Mouse (Mus musculus) embryonic facial prominence, embryonic 11.5 days (tissue): ENCODE measurements around the gene Ndufs8. TPM values are rescaled to one million over a fixed set of nuclear protein-coding genes. Genes with fewer than 3 reads are reported as not detected.

Experiments
- ATAC-seq: fragments of 200-750 bp; cut with Nextera tagmentation; replicated peaks from 2 replicates; pipeline ENCODE4 v1.8.0; 2017; ENCODE audit warnings: low read depth; ENCODE audit not compliant: insufficient number of reproducible peaks, low FRiP score, low TSS enrichment
- DNase-seq: peaks from one replicate; pipeline ENCODE4 v3.0.0-alpha.2; 2015; ENCODE audit warnings: low spot score
- H3K27ac ChIP-seq: fragments of 300-500 bp; sonication (generic); replicated peaks from 2 replicates; pipeline ENCODE4 v1.5.1; 2014; ENCODE audit warnings: mild to moderate bottlenecking, low read depth, low read length, control low read depth
- H3K27me3 ChIP-seq: fragments of 300-500 bp; sonication (generic); 2 replicates; pipeline ENCODE4 v1.6.1; 2014; ENCODE audit warnings: mild to moderate bottlenecking, low read length, moderate library complexity, mixed read lengths; ENCODE audit not compliant: control insufficient read depth, insufficient read depth
- H3K36me3 ChIP-seq: fragments of 300-500 bp; sonication (generic); replicated peaks from 2 replicates; pipeline ENCODE4 v1.6.1; 2014; ENCODE audit warnings: low read depth, mild to moderate bottlenecking, low read length, moderate library complexity, mixed read lengths; ENCODE audit not compliant: control insufficient read depth, insufficient read depth
- H3K4me1 ChIP-seq: fragments of 300-500 bp; sonication (generic); 2 replicates; pipeline ENCODE4 v1.6.1; 2014; ENCODE audit warnings: low read length, mixed read lengths; ENCODE audit not compliant: control insufficient read depth, insufficient read depth
- H3K4me2 ChIP-seq: fragments of 300-500 bp; sonication (generic); 2 replicates; pipeline ENCODE4 v1.6.1; 2014; ENCODE audit warnings: low read depth, mild to moderate bottlenecking, control low read depth, low read length, moderate library complexity
- H3K4me3 ChIP-seq: fragments of 300-500 bp; sonication (generic); 2 replicates; pipeline ENCODE4 v1.5.1; 2014; ENCODE audit warnings: low read depth, low read length, control low read depth
- H3K9ac ChIP-seq: fragments of 300-500 bp; sonication (generic); replicated peaks from 2 replicates; pipeline ENCODE4 v1.6.1; 2014; ENCODE audit warnings: mild to moderate bottlenecking, control low read depth, low read length
- H3K9me3 ChIP-seq: fragments of 300-500 bp; sonication (generic); replicated peaks from 2 replicates; pipeline ENCODE4 v1.6.1; 2016; ENCODE audit warnings: mild to moderate bottlenecking, low read length, inconsistent platforms, mixed read lengths; ENCODE audit not compliant: control insufficient read depth
- WGBS: fragments of 180-500 bp; shearing (Covaris S2); extraction: QIAGEN DNeasy Blood & Tissue Kit; methylation state at CpG from one replicate; pipeline ENCODE4 v1.1.7; 2014; 5-methylcytosine and 5-hydroxymethylcytosine counted together
- polyA plus RNA-seq: library from polyadenylated mRNA; unstranded; fragments of >200 nt; fragmentation: Nextera tagmentation; extraction: Ambion mirVana; gene quantifications from 2 replicates; pipeline ENCODE4 v1.2.1, GENCODE M21; 2014

Ndufs8 gene
- polyA plus RNA-seq, 1 experiment from 2014 or later, result 248 TPM

DNA sequence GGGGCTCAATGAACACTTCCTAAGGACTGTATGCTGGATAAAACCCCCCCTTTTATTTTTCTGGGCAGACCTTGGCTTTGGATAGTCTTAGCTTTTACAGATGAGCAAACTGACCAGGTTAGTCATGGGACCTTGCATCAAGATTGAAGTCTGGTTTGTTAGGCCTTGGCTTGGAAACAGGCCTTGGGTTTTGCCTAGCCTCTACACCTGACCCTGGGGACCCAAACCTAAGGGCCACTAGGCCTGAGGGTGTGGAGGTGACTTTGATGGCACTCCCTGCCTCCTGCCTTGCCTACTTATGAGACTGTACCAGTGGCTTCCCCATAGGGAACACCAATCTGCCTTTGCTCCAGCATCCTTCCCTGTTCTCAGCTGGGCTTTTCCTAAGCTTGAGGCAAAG lies 7.4 kb upstream of the Ndufs8 start:
- Histone ChIP-seq H3K9ac (no peak overlapping the region), H3K36me3 (no peaks in the 10 kb centered on the region), H3K4me2 (no peak overlapping the region), H3K27ac (no peak overlapping the region), H3K4me1 (no peaks in the 10 kb centered on the region), H3K9me3 (no peaks in the 10 kb centered on the region), H3K27me3 (no peaks in the 10 kb centered on the region), H3K4me3 (no peak overlapping the region)
- DNase-seq, result no peak
- ATAC-seq, result no peak

DNA sequence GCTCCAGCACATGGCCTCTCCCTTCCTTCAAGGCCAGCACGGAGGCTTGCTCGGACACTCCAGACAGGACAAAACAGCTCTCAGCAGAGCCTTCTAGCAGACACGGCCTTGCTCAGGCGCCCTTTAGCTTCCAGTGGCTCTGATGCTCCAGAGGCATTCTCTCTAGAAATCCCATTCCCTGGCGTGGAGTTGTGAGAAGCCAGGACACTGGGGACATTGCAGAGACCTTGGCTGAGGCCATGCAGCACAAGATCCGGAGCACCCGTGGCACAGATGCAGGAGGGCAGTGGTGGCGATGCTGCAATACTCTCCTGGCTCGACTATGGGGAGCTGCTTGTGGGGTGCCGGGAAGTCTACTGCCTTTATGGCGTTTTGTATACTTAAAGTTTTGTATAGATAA lies 4.2 kb upstream of the Ndufs8 start:
- Histone ChIP-seq H3K4me1 (no peaks in the 10 kb centered on the region), H3K4me3 (no peak overlapping the region), H3K4me2 (no peak overlapping the region), H3K9ac (no peak overlapping the region), H3K27ac (no peak overlapping the region), H3K27me3 (no peaks in the 10 kb centered on the region), H3K36me3 (no peaks in the 10 kb centered on the region), H3K9me3 (no peaks in the 10 kb centered on the region)
- DNase-seq (no peak), ATAC-seq (no peak)
- 74% methylated on average over 11 of the region's 11 CpGs for WGBS

DNA sequence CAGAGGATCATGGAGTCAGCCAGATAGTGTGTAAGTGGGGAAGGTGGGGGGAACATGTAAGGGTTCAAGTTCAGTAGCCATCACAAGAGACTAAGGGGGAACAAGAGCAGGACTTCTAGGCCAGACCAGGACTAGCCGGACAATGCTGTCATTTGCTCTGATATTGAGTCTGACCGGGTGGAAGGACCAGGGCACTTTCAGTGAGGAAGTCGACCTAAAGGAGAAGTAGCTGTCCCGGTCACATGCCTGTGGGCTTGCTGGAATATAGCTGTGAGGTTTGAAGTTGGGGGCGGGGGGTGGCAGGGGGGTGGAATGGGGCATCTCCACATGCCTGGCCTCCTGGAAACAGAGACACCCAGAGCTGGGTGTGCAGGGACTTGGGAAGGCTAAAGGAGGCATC lies 2.0 kb upstream of the Ndufs8 start:
- no peak overlapping the region for H3K27ac ChIP-seq
- 90% methylated on average over 5 of the region's 5 CpGs for WGBS
- no peak for ATAC-seq

DNA sequence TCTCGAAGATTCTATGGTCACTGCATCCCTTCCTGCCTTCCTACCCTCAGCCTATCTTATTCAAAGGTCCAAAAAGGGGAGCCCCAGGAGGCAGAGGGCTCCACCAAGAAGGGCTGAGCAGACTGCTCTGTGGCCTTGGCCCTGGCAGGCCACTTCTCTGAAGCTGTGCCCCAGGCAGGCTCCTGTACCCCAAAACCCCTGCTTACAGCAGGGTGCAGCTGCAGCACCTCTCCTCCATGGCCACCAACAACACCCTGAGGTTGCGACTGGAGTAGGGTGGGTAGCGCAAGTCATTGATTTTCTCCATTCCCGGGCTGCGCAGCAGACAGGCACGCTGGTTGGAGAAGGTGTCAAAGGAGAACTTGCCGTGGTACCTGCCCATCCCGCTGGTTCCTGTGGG lies 1.1 kb upstream of the Ndufs8 start:
- no peak overlapping the region for H3K27ac ChIP-seq
- peak overlapping the region; percentile 58 for H3K4me3 ChIP-seq
- no peaks in the 10 kb centered on the region; the same call in 1 of the 2 replicates for H3K36me3 ChIP-seq
- H3K4me2 ChIP-seq, result peak overlapping the region; percentile 79
- 87% methylated on average over 8 of the region's 8 CpGs for WGBS
- no peaks in the 10 kb centered on the region for H3K4me1 ChIP-seq
- peak overlapping the region; percentile 66 for H3K9ac ChIP-seq
- H3K27me3 ChIP-seq, result no peaks in the 10 kb centered on the region
- ATAC-seq (no peak), DNase-seq (no peak)
- H3K9me3 ChIP-seq, result no peaks in the 10 kb centered on the region

More for the DNA sequence above, 2.0 kb upstream of the Ndufs8 start:
- H3K36me3 ChIP-seq, result no peaks in the 10 kb centered on the region; the same call in 1 of the 2 replicates
- no peaks in the 10 kb centered on the region for H3K9me3 ChIP-seq
- no peak for DNase-seq
- H3K4me2 ChIP-seq, result no peak overlapping the region
- H3K9ac ChIP-seq, result no peak overlapping the region
- H3K4me3 ChIP-seq, result no peak overlapping the region
- H3K27me3 ChIP-seq, result no peaks in the 10 kb centered on the region
- H3K4me1 ChIP-seq, result no peaks in the 10 kb centered on the region

DNA sequence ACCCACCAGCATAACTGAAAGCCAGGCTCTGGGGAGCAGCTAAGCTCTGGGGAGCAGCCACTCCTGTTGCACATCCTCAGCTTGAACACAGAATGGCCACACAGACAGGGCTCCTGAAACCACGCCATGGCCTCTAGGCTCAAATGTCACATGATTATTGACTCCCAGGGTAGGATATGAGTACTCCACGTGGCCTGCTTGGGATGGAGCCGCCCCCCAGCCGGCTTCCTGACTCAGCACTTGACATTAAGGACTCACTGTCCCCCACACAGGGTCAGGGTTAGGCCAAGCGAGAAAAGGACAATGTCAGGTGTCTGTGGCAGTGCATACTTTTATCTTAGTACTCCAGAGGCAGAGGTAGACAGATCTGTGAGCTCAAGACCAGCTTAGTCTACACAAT lies 2.4 kb downstream of the Ndufs8 start:
- no peak for DNase-seq
- Histone ChIP-seq H3K4me1 (peaks cover 7% of the 10 kb centered on the region; the same call in 1 of the 2 replicates), H3K9ac (no peak overlapping the region), H3K9me3 (no peaks in the 10 kb centered on the region), H3K27me3 (no peaks in the 10 kb centered on the region), H3K27ac (no peak overlapping the region), H3K36me3 (peaks cover 3% of the 10 kb centered on the region), H3K4me3 (no peak overlapping the region), H3K4me2 (no peak overlapping the region)
- WGBS, result 76% methylated on average over 5 of the region's 5 CpGs
- no peak for ATAC-seq

DNA sequence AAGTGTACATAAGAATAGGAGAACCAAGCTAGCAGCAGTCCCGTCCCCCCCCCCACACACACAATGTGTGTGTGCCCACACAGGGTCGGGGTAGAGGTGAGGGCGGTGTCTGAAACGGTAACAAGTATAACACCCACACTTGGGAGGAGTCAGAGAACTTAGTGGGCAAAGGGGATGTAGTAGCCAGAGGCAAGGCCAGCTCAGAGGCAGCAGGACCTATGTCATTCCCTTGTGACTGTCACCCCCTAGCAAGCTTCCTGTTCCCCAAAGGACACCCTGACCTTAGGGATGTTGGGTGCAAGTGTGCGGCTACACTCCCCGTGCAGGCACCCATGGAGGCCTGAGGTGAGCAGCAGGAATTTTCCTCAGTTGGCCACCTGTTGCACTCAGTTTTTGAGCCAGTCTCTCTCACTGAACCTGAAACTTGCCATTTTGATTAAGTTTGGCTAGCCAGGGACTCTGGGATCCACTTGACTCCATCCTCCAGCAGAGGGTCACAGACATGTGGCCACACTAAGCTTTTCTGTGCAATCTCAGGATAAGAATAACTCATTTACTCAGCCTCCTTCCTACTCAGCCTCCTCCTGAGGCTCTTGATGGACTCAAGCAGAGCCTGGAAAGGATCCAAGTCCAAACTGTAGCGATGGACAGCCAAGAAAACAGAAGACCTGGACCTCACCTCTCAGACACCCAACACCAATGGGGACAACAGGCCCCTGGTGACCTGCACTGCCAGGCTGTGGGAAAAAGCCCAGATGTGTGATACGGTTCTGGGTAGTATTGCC lies 4.5 kb downstream of the Ndufs8 start:
- no peak overlapping the region for H3K27ac ChIP-seq
- H3K9me3 ChIP-seq, result no peaks in the 10 kb centered on the region
- no peak overlapping the region for H3K4me2 ChIP-seq
- no peak overlapping the region for H3K4me3 ChIP-seq
- H3K36me3 ChIP-seq, result peaks cover 3% of the 10 kb centered on the region
- H3K9ac ChIP-seq, result no peak overlapping the region
- 84% methylated on average over 8 of the region's 8 CpGs for WGBS
- no peak for DNase-seq
- no peak for ATAC-seq
- peaks cover 7% of the 10 kb centered on the region; the same call in 1 of the 2 replicates for H3K4me1 ChIP-seq
- no peaks in the 10 kb centered on the region for H3K27me3 ChIP-seq

DNA sequence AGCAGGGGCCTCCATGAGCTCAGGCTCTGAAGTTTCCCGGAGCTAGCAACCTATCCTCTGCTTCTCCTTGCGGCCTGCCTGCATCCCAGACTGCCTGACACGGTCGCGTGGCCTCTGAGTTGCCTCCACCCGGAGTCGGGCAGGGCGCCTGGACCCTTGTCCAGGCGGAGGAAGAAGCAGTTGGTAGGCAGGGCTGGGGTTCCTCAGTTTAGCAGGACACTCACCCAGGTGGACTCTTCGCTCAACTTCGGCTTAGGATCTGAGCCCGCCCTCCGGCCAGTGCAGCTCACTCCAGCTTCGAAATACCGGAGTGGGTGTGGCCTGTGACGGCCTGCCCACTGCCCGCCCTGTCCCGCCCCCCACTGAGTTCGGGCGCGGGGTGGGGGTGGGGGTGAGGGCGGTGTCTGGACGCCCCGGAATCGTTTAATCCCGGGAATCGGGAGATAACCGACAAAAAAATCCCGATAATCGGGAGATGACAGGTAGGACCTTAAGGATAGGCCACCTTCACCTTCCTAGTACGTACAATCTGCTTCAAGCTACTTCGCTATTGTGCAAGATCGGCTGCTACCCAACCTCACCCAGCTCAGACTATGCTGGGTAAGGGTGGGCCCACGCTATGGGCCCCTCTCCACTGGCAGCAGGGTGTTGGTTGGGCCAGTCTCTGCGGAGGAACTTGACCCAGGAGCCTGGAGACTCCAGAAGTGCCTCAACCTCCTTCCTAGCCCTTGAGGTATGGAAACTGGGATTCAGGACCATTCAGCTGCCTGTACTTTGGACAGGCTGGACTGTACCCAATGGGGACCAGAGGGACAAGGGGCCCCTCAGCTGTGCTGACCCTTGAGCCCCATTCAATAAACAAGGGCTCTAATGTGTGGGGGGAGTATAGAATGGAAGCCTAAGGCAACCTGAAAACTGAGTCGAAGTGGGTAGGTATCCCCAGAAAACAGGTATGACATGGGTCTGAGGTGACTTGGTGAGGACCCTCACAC lies 5.5 kb downstream of the Ndufs8 start, which contains the start of gene Tcirg1:
TSS of gene Tcirg1 (minus strand) at position 339 of the 992 bp plus-strand sequence.
- no peaks in the 10 kb centered on the region for H3K27me3 ChIP-seq
- peak within 1 kb of the TSS; percentile 78 for H3K4me2 ChIP-seq
- no peak within 1 kb of the TSS for H3K27ac ChIP-seq
- 5% methylated on average over 36 of the region's 36 CpGs for WGBS
- H3K36me3 ChIP-seq, result peaks cover 3% of the 10 kb centered on the region
- DNase-seq, result peak; percentile 80
- ATAC-seq, result peak; percentile 53
- no peaks in the 10 kb centered on the region for H3K9me3 ChIP-seq
- peak within 1 kb of the TSS; percentile 57 for H3K4me3 ChIP-seq
- peaks cover 7% of the 10 kb centered on the region; the same call in 1 of the 2 replicates for H3K4me1 ChIP-seq
- H3K9ac ChIP-seq, result peak within 1 kb of the TSS; percentile 66
